Mouse (Mus musculus) spleen, postnatal 14 days (tissue): ENCODE results near the gene Oard1.

Source experiments
- DNase-seq, 2 experiments: peaks; one replicate each; pipeline ENCODE4 v3.0.0; 2021 to 2022; ENCODE audit warnings: low spot score in 2 of 2

Oard1 gene

GRCm38 (mm10) chr17:48436487-48436886 lies 26.7 kb downstream of the Oard1 start:
- DNase-seq, result no peak

DNA sequence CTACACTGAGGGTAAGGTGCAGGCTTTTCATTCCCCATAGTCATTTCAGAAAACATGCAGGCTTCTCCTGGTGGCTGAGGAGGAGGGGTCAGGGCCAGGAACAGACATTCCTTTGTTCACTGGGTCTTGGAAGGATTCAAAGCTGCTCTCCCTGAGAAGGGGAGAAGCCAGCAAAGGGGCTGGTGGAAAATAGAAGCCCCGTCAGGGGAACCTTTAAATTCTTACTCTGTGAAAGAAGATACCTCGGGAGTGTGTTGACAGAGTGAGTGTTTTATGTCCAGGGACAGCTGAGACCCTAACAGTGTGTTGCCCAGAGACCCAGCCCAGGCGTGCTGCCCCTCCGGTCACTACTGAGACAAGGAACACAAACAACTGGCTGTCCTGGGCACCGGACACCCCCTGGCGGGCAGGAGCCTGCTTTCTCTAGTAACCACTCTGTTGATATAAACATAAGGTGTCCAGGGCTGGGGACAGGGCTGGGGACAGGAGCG lies 27.7 kb downstream of the Oard1 start:
- no peak for DNase-seq

DNA sequence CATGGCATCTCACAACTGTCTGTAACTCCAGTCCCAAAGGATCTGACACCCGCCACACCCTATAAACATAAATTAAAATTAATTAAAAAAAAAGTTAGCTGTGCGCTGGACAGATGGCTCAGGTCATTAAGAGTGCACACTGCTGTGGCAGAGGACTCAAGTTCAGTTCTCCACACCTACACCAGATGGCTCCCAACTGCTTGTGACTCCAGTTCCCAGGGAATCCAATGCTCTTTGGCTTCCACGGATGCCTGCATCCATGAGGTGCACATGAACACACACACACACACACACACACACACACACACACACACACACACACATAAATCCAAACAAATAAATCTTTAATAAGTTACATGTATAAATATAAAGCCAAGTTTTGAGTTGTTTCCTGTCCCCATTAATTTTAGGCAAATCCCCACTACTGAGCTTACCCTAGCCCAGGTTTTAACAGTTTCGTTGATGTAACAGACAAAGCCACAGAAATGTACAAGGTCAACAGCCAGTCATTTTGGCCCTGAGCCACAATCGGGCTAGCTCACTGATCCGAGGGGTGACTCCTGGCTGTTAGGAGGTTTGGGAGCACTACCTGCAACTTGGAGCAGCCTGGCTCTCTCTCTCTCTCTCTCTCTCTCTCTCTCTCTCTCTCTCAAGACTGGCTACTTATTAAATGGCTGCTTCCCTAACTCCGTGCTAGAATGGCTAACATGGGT lies 33.1 kb downstream of the Oard1 start:
- DNase-seq, result no peak

- no peak for DNase-seq
Measured at GRCm38 (mm10) chr17:48443542-48444145, 33.8 kb downstream of the Oard1 start.

DNA sequence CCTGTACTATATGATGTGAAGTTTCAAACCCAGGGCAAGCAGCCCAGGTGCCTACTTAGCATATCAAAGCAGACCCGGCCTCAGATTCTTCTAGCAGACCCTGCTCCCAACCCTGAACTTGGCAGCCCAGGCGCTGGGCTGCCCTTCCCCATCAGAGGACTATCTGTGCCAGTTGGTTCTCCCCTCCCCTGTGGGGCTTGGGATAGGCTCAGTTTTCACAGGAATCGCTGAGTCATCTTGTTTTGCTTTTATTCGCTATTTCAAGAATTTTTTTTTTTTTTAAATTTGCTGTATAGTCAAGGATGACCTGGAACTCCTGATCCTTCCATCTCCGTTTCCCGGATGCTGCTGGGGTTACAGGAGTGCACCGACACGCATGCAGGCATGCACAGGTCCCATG lies 37.9 kb downstream of the Oard1 start:
- no peak for DNase-seq

GRCm38 (mm10) chr17:48450666-48451352 lies 41.0 kb downstream of the Oard1 start:
- DNase-seq, result peak; percentile 61 to 64

GRCm38 (mm10) chr17:48451353-48451675 lies 41.5 kb downstream of the Oard1 start, which contains the start of gene Tspo2:
Gene Tspo2, minus strand, starts transcription at chr17:48451522.
- DNase-seq, result peak; percentile 36 to 52

GRCm38 (mm10) chr17:48451753-48452444 lies 42.1 kb downstream of the Oard1 start:
- DNase-seq, result no peak

- DNase-seq, result no peak
Measured at GRCm38 (mm10) chr17:48453489-48453888, 43.7 kb downstream of the Oard1 start.

DNA sequence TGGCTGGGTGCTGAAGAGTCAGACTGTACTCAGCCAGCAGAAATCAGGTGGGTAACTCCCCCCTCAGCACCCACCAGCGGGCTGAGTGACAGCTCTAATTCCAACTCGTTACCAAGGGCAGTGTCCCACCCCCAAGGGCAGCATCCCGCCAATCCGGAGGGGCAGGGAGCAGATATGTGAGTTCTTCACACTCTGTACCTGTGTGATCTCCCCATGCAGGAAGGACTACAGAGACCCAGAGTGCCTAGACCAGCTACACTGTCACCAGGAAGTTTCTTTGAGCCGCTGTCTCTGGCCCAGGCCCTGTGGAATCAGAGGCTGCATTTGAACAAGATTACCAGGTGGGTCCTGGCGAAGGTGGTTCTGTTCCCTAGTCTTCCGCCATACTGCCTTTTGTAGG lies 44.4 kb downstream of the Oard1 start:
- no peak for DNase-seq

DNA sequence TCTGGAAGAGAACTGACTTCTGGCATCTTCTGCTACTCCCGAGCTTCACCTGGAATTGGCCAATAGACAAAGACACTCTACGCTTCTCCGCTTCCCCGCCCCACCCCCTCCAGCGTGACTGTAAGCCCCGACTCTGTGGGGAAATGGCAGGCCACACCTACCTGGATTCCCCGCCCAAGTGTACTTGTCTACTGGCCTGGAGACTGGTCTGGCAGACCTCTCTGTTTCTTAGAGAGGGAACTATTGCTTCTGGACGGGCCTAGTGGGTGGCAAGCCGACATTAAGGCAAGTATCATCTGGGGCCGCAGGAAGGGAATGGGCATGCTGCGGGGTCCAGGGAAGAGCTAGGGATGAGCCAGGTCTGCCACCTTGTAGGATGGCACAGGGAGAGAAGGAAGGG lies 44.9 kb downstream of the Oard1 start, which contains the start of gene Unc5cl:
TSS of gene Unc5cl (plus strand) at position 214 of the 400 bp plus-strand sequence.
- DNase-seq, result no peak

GRCm38 (mm10) chr17:48455955-48456354 lies 46.1 kb downstream of the Oard1 start:
- DNase-seq, result no peak

GRCm38 (mm10) chr17:48457971-48458653 lies 48.3 kb downstream of the Oard1 start:
- no peak for DNase-seq

DNA sequence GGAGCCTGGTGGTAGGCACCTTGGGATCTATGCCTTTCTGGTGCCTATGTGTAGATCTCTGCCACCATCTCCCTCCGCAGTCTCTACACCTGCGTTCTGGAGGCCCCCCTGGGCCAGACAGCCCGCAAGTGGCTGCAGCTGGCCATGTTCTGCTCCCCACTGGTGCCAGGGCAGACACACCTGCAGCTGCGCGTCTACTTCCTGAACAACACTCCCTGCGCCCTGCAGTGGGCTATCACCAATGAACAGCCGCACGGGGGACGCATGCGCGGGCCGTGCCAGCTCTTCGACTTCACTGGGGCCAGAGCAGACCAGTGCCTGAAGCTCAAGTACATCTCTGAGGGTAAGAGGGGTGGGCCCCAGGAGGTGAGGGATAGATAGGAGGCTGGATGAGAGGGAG lies 52.3 kb downstream of the Oard1 start:
- peak in 1 of 2 experiments; percentile 25 for DNase-seq

GRCm38 (mm10) chr17:48463391-48463790 lies 53.6 kb downstream of the Oard1 start:
- DNase-seq, result no peak
